Mouse (Mus musculus) erythroblast, adult 5-6 weeks (primary cell): ENCODE measurements around the gene Adamtsl2. TPM values are rescaled to one million over a fixed set of nuclear protein-coding genes. Genes with fewer than 3 reads are reported as not detected.

Experiments
- ATAC-seq: replicated peaks from 2 replicates; pipeline ENCODE4 v1.8.0; 2016; ENCODE audit warnings: moderate number of reproducible peaks, mild to moderate bottlenecking, moderate TSS enrichment, inconsistent platforms; ENCODE audit not compliant: poor library complexity, low FRiP score, severe bottlenecking
- total RNA-seq, 2 experiments: library from RNA; stranded (forward) in 1 of 2; stranded (reverse) in 1 of 2; fragments of 150-400 nt in 1 of 2; fragments of 200-764, 138-1000 nt in 1 of 2; gene quantifications; 2 replicates each; pipeline versions ENCODE4 v1.2.3 to v1.2.4; 2015 to 2017; ENCODE audit warnings: low replicate concordance in 2 of 2

Gene Adamtsl2
- total RNA-seq, 2 experiments from 2014 or later = not detected

DNA sequence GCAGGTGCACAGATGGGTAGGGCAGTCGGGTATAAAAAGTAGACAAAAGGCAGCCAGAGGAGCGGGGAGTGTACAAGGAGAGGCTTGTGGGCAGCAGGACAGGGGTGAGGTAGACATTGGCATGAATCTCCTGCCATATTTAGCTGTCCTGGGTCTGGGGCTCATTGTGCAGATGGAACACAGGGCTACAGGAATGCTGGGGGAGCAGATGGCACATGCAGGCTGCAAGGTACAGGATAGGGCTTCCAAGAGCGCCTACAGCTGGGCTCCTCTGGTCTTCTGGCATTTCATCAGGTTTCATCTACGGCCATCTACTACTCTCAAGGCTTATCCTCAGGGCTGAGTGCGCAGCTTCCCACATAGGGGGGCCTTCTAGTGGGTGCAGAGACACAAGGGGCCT is 29.9 kb downstream of the Adamtsl2 start:
- no peak for ATAC-seq

DNA sequence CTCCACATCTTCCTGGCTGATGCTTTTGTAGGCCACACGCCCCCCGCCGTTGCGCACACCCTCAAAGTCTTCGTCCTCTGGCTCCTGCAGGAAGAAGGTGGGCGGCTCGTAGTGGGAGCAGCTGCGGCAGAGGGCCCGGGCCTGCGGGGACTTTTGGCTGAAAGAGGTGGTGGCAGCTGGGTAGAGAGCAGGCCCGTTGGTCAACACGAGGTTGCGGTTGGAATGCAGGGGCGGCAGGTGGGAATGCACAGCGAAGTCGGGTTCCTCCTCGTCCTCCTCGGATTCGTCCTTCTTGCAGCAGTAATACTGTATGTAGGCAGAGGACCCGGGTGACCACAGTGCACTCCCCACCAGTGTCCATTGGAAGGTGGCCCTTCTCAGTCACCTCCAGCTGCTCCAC is 33.4 kb downstream of the Adamtsl2 start:
- no peak for ATAC-seq

DNA sequence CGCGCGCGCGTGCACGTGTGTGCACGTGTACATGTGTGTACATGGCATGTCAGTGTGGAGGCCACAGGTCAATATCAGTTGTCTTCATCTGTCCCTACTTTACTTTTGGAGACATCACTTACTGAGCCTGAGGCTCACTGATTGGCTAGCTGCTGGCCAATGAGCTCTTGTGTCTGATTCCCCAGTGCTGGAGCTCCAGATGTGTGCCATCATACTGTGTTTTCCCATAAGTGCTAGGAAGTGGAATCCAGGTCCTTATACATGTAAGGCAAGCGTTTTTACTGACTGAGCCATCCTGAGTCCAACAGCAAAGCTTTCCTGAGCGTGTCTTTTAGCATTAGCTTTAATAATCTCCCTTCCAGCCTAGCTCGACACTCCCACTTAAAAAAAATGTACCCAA is 35.0 kb downstream of the Adamtsl2 start:
- ATAC-seq = no peak

DNA sequence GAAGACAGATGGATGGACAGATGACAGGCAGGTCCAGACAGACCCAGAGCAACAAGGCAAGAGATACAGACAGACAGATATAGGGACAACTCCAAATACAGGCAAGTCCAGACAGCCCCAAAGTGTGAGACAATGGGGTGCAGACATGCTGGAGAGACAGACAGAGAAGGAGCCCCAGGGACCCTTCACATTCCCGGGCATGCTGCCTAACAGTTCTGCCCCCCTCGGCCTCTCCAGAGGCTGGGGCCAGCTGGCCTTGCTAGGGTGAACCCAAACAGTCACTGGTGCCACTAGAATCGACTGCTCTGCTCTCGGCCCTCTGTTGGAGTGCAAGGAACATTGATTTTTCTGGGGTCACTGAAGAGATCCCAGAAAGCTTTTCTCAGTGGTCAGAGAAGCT is 39.3 kb downstream of the Adamtsl2 start:
- ATAC-seq = no peak

DNA sequence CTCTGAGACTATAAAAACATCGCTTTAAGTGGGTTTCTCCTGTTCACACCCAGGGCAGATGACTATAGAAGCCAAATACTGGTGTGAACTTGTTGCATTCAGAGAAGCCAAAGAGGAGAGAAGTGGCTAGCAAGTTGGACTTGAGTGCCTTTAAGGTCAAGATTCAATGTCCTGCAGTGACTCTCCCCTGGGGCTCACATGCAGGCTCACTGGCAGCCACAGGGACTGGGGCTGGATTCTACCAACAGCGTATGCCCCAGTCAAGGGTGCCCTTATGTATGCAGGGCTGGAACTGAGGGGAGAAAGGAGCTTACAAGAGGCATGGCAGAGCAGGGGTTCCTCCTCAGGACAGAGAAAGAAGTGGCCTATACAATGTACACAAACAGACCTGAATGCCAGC is 40.6 kb downstream of the Adamtsl2 start:
- no peak for ATAC-seq

DNA sequence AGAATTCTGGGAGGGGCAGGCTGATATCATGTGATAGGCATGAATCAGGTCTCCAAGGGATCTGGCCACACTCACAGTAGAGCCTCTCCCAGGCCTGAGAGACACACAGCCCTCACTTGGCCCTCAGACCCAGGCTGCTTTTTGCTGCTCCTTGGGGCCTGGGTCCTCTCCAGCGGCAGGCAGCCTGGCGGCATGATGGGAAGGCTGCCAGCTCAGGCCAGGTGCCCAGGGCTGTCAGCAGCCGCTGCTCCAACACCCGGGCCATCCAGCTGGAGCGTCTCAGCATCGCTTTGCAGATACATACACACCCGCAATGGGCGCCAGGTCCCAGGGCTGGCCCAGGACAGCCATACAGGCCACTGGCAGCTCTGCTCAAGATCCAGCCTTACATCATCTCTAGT is 41.1 kb downstream of the Adamtsl2 start:
- no peak for ATAC-seq

DNA sequence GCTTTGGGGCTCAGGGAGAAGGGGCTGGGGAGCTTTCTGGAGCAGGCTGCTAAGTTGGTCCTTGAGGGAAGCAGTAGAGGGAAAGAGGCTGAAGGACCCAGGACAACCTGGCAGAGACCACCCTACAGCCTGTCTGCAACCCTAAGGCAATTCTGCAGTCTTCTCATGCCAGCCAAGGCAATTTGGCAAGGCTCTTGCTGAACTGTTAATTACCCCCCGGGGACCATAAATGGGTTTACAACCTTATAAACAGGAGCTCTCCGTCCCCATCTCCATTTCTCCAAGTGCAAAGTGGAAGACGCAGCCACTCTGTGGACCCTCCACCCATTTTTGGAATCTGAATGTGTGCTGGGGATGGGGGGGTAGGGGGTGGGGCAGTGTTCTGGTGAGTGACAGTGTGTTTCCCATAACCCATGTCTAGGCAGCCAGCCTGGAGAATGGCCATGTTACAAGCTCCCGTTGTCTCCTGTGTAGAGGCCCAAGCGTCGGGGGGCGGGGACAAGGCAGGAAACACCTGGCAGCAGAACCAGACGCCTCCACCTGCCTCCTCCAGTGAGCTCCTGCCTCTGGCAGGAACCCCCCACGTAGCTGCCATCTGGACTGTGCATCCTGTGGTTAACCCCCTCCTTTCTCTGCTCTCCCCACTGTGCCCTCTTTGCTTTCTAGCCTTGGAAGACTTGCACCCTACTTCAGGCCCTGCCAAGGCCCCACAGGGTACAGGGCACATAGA is 42.6 kb downstream of the Adamtsl2 start:
- ATAC-seq = no peak

DNA sequence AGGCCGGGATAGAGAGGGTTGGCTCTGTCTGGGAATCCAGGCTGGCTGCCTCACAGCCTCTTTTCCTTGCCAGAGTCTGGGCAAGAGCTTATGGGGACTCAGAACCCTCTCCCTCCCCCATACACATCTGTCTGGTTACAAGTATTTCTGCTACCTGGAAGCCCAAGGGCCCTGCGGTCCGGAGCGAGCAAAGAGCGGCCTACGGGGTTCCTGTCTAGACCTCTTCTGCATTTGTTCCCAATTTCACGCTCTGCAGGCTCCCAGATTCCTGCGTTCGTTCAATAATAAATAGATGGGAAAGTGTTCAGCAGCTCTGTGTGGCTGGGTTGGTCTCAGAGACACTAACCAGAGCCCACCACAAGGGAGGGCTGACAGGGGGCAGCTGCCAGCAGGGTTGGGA is 43.4 kb downstream of the Adamtsl2 start:
- no peak for ATAC-seq

DNA sequence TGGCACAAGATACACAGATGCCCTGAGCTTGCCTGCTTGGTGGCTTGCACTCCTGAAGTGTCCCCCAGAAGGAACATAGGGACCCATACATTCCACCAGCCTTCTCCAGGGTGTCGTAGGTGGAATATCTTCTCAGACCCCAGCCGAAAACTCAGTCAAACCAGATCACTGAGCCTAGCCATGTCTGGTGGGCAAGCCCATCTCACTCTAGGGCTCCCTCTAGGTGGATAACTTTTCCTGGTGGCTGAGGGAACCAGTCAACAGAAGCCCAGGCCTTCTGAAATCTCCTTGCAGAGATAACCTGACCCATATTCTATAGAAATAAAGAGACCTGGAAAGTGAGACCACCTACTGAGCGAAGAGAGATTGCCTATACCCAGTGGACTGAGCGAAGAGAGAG is 43.9 kb downstream of the Adamtsl2 start:
- no peak for ATAC-seq

DNA sequence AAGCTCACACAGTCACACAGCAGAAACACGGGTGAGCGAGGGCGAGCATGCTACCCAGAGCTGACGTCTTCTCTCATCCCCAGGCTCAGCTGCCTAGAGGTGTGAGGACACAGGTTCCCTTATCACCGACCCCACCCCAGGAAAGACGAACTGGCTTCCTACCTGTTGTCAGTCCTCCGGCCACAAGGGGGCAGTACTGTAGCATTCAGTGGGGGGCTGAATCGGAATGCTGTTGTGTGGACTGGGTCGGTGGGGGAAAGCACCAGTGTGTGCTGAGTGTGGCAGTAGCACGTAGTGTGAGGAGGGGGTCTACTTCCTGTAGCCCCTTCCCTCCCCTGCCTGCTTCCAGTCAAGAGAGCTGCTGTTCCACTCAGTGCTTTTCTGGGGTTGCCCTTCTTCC is 46.8 kb downstream of the Adamtsl2 start:
- 0 out of 2 replicates have a peak, but pooled peaks have one; percentile 24 for ATAC-seq

DNA sequence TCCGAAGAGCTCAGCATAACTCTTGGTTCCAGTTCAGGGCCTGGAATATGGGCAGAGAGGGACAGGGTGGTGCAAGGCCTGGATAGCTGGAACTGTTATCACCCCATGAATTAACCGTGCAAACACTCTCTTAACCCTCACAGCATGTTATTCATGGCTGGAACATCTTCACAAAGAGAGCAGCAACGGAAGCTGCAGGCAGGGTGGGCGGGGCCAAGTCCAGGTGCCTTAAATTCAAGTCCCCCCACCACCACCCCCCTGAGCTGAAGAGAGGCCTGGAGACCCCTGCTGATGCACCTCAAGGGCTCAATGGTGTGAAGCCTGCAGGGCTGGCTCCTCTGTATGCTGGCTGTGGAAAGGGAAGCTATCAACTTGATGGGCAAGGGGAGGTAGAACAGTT is 47.3 kb downstream of the Adamtsl2 start:
- no peak for ATAC-seq

DNA sequence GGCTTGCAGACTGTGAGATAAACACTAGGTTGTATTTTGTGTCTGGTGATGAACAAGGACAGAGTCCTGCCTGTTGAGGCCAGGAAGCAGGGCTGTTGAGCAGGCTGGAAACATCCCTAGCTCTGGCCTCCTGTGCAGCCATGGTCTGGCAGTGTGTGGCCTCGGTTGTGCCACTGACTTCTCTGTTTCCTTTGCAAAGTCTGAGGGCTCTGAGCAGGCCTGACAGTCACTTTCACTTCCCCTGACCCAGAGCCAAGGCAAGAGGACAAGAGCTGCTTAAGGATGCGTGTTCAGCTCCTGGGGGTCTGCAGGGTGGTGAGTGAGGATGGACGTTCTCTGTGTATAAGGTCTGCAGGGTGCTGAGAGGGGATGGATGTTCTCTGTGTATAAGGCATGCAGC is 49.8 kb downstream of the Adamtsl2 start:
- no peak for ATAC-seq

DNA sequence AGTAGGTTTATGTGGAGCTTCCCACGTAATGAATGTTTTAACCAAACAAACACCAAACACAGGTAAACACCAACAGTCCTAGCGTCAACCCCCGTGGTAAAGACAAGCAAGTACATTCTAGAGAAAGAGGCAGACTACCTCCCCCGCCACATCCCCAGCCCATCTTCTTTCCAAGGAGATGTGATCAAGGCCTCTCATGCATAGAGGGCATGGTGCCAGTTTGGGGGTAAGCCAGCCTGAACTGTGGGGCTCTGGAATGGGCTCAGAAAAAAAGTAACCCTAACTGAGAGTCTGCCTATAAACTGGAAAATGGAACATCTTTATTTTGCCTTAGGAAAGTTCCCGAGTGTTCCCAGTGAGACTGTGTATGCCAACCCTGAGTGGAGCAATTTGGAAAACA is 56.8 kb downstream of the Adamtsl2 start:
- no peak for ATAC-seq

DNA sequence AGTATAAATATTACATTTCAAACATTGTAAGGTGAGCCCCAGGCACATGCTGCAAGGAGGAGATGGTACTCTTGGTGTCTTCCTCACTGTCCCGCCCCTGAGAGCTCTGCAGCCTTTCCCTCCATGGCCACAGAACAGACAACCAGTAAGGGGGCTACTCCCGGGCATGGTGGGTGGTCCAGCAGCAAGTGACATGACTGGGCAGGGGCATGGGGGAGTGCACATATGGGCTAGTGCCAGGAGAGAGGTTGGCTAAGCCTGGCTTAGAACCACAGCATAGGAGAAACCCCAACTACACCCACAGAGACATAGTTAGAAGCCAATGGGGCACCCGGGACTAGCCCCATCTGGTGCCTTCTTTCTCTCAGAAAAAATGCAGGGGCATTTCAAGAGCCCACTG is 57.2 kb downstream of the Adamtsl2 start:
- ATAC-seq = no peak

DNA sequence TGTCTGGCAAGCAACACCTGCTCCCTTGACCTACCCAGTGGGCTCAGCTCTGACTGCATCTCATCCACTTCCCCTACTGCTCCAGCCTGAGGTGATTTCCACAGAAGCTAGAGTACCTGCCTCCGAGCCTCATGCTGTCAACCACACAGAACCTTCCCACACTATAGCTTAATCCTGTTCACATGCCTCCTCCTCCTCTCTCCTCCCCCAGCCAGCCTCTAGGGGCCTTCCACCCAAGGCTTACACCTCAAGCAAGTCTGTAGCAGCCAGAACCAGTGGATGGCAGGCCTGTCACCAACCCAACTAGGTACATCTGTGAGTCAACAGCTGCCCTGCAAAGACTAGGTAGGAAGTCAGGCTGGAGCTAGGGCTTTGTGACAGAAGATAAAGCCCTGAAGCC is 57.6 kb downstream of the Adamtsl2 start:
- no peak for ATAC-seq

DNA sequence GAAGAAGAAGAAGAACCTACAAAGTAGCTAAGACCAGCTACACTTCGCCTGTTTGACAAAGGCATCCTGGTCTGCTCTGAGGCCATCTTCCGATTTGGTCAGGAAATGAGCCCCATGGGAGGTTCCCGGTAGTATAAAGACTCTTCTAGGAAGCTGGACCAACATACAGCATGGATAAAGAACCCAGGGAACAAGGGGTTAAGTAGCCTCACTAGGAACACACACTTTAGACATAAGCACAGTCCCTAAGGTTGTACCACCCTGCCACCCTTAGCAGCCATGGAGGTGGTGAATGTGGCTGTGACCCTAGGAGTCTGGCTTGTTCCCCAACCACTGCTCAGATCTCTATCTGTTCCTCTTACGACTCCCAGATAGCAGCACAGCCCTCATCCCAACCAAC is 59.2 kb downstream of the Adamtsl2 start:
- no peak for ATAC-seq

DNA sequence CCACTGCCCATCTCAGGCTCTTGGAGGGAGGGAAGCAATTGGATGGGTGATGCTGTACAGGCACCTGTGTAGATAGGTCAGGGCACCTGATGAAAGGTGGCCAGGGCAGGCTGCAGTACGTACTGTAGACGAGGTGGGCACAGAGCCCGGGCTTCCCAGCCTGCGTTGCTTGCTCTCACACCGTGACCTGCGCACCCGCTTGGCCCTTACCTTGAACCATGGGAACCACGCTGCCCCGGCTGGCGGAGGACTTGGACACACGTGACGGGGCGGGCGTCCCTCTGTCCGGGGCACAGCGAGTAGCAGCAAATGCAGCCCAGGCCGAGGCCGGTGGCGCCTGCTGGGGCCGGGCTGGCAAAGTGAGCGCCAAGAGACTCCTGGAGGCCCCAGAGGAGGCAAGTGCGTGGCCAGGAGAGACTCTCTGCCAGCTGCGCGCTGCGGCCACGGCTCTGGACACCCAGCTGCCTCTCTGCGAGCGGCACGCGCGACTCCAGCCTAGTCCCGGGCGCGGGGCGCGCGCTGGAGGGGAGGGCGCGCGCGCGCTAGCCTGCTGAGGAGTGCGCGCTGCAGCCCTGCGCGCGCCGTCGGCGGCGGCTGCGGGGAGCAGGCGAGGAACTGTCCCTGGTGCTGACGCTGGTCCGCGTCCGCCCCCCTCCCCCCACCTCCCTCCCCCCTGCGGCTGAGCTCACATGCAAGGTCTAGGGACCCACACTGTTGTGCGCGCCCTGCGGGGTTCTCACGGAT is 62.9 kb downstream of the Adamtsl2 start, which contains the start of gene Fam163b:
Gene Fam163b (minus strand): TSS at position 542 of the 744 bp plus-strand sequence.
- ATAC-seq = no peak

DNA sequence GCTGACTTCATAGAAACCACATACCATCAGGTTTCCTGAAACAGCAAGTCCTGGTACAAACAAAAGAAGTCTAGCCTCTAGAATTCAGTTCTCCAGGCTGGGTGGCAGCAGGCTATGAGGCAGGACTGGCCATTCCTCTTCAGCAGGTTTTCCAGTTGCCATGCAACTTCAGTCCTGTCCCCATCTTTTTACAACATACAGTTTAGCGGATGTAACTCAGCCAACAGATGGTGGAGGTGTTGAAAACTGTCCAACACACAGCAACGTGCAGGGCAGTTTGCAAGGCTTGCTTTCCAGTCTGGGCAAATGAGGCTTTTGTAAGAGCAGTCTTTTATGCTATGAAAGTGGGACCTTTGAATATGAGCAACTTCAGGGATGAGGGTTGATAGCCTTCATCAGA is 65.8 kb downstream of the Adamtsl2 start:
- no peak for ATAC-seq

DNA sequence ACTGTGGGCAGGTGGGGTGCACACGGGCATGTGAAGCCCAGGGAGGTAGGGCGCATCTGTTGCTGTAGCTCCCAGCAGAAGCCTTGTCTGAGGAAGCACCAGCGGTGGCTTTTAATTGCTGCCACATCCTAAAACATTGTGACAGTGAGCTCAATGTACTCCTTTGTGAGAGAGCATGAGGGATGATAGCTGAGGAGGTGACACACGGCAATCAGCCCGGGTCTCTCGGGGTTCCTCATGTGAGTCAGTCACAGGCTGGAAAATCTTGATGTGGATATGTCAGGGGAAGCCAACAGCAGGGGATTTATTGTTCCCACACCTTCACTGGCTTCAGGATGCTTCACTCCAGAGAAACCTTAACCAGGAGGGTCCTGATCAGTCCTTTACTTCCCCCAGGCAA is 67.7 kb downstream of the Adamtsl2 start:
- no peak for ATAC-seq

DNA sequence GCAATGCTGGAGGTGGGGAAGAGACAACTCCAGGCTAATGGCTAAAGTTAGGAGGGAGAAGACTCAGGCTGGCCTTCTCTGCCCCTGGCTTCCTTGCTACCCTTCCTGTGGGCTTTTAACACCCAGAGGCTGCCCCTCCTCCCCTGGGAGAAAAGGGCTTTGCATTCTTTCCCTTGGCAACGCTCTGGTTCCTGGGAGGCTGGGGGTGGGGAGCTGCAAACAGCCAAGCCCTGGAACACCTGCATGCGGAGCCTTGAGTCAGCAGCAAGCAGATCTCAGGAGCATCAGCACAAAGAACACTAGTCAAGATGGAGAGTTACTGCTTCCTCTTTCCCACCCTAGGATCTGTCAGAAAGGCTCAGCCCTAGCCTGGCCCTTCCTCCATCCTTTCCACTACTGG is 70.3 kb downstream of the Adamtsl2 start:
- ATAC-seq = no peak

DNA sequence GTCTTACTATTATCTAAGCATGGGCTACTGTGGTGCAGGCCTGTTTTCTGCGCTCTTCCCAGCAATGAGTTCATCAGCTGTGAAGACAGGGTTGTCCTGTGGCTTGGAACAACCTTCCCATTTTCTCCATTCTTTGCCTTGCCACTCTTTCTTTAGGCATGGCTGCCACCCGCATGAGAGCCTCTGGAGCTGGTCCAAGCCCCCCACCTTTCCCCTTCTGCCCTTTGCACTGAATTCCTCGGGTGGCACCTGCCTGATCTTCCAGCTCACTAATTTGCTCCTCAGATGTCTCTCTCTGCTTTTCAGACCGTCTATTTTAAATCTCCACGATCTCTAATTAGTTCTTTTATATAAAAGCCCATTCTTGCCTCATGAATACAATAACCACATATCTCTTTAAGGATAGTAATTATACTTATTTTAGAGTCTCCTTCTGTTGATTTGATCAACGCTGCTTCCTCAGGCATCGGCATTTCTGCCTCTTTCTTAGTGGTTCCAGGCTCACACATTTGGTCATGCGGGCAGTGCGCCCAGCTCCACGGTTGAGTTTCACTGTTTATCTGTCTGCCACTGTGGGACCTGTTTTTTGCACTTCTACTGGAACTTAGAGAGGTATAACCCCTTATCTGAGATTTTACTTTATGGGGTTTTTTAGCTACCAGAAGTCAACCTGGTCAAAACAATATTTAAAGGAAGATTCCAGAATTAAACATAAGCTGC is 75.4 kb downstream of the Adamtsl2 start:
- ATAC-seq = no peak
